Mouse (Mus musculus) forelimb bud, embryonic 11.5 days (tissue): ENCODE results near the gene Ntn3.

Source experiments
- DNase-seq: peaks from one replicate; pipeline ENCODE4 v3.0.0-alpha.2; 2012; ENCODE audit warnings: low read depth, low spot score

The Ntn3 gene

GRCm38 (mm10) chr17:24209043-24209915 lies at the start of gene Ntn3:
TSS of gene Ntn3 (minus strand) at chr17:24209531.
- peak; percentile 92 for DNase-seq

GRCm38 (mm10) chr17:24258981-24259380 lies 49.6 kb upstream of the Ntn3 start:
- DNase-seq = no peak

GRCm38 (mm10) chr17:24252329-24252728 lies 43.0 kb upstream of the Ntn3 start:
- DNase-seq = no peak

- peak; percentile 98 for DNase-seq
These were observed 42.2 kb upstream of the Ntn3 start, which contains the start of gene Ccnf for GRCm38 (mm10) chr17:24251320-24252069. TSS of gene Ccnf (minus strand) at chr17:24251484.

- no peak for DNase-seq
These were observed 41.6 kb upstream of the Ntn3 start for GRCm38 (mm10) chr17:24250988-24251319.

- no peak for DNase-seq
These were observed 39.3 kb upstream of the Ntn3 start for GRCm38 (mm10) chr17:24248641-24249040.

- DNase-seq = no peak
These were observed 34.7 kb upstream of the Ntn3 start for GRCm38 (mm10) chr17:24244061-24244460.

DNA sequence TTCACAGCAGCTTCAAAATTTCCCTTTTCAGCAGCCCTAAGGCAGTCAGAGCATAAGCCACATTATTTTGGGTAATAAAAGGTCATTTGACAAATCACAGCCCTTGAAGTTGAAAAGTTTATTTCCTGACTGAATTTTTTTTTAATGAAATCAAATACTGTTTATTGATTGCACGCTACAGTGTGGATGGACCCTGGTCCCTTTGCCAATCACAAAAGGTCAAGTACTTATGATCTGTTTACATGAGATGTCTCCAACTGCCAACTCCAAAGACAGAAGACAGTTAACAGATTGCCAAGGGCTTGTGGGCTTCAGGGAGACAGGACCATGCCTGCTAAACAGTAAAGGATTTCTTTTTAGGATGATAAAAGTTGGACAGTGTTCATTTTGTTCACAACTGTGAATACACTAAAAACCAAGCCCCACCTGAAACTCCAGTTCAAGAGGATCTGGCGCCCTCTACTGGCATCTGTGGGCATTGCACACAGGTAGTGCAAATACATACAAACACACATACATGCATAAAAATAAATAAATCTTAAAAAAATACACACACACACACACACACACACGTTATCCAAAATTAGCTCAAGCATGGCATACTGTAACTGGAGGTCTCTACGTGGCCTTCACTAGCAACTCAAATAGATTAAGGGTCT lies 34.1 kb upstream of the Ntn3 start:
- no peak for DNase-seq

DNA sequence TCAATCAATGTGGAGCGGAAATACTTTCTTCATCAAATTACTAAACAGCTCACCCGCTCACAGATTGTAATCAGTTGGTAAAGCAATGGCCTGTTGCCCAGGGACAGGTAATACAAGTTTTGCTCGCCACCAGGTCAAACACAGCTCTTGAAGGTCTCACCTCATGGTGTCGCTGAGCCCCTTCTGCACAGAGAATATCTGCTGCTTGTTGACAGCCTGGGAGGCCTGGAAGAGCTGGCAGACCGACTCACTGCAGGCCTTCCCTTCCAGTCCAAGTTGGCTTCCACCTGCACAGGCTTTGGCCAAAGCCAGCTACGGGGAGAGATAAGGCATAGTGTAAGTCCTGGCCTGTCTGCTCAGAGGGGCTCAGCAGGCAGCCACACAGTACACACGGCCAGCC lies 27.6 kb upstream of the Ntn3 start:
- no peak for DNase-seq

DNA sequence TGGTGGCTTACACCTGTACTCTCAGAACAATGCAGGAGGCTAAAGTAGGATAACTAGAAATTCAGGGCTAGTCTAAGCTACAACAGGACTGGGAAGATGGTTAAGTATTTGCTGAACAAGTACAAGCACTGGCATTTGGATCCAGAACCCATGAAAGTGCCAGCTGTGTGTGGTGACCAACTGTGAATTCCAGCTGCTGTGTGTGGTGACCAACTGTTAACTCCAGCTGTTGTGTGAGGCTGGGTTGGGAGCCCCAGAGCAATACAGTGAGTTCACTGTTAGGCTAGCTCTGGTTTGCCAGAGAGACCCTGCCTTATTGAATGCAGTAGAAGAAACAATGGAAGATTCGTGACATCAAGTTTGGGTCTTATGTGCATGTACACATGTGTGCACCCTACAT lies 27.1 kb upstream of the Ntn3 start:
- DNase-seq = no peak

DNA sequence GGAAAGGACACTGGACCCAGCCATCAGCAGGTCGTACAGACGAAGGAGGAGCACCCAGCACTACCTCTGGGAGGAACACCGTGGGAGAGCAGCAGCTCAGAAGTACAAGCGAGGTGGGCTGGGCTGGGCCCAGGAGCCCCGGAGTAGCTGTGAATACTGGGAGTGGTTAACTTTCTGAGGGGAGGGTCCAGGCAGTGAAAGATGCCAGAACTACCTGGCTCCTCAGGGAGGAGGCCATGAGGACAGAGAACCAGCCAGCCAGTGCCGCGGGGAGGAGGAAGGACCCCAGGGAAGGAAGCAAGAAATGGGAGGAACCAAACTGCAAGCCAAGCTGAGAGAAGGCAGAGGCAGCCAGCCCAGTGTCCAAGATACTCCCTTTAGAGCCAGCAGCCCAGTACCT lies 18.6 kb upstream of the Ntn3 start:
- DNase-seq = no peak

DNA sequence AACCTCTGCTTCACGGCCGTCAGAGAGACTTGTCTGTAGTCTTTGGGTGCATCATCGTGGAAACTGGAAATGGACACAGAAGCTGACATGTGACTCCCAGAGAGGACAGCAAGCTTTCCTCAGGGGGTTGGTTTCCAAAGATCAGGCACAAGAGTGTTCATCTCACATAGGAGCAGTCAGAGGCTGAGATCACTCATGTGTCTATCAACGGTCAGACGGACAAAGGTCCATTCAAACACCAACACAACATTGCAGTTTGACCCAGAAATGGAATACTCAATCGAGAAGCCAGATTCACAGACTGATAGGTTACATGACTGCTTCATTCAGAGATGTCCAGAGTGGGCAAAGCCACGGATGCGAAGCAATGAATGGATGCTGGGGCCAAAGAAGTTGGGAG lies 17.4 kb upstream of the Ntn3 start:
- DNase-seq = no peak

DNA sequence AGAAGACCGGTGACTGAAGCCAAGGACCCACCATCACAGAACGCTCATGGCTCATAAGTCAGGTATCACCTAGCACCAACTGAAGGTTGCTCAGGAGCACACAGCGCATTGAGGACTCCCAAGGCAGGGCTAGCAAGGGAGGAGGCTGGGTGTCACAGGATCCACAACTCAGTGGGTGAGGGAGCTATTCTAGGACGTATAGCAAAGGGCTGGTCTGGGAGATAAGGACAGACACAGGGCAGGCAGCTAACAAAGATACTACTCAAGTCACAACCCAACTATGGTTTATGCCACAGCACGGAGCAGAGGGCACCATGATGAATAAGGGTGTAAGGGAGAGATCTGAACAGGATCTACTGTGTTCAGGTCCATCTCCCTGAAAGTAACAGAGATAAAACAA lies 16.5 kb upstream of the Ntn3 start:
- no peak for DNase-seq

DNA sequence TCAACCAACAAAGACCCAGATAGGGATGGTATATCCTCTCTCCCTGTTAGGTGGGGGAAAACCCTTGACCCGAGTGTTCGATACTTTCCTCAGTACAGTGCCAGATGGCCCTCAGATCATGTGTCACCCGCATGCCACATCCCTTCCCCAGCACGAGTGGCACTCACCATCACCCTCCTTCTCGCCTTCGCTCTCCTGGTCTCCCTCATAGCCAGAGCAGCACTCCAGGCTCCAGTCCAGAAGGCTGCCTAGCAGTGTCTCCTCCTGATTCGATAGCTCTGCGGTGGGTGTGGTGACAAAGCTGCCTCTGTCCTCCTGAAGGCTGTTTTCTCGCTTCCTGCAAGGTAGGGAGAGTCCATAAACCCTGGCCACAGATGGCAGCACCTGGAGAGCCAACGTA lies 15.4 kb upstream of the Ntn3 start:
- no peak for DNase-seq

- no peak for DNase-seq
These were observed 14.2 kb upstream of the Ntn3 start for GRCm38 (mm10) chr17:24223513-24223912.

- no peak for DNase-seq
These were observed 13.3 kb upstream of the Ntn3 start for GRCm38 (mm10) chr17:24222653-24223052.

DNA sequence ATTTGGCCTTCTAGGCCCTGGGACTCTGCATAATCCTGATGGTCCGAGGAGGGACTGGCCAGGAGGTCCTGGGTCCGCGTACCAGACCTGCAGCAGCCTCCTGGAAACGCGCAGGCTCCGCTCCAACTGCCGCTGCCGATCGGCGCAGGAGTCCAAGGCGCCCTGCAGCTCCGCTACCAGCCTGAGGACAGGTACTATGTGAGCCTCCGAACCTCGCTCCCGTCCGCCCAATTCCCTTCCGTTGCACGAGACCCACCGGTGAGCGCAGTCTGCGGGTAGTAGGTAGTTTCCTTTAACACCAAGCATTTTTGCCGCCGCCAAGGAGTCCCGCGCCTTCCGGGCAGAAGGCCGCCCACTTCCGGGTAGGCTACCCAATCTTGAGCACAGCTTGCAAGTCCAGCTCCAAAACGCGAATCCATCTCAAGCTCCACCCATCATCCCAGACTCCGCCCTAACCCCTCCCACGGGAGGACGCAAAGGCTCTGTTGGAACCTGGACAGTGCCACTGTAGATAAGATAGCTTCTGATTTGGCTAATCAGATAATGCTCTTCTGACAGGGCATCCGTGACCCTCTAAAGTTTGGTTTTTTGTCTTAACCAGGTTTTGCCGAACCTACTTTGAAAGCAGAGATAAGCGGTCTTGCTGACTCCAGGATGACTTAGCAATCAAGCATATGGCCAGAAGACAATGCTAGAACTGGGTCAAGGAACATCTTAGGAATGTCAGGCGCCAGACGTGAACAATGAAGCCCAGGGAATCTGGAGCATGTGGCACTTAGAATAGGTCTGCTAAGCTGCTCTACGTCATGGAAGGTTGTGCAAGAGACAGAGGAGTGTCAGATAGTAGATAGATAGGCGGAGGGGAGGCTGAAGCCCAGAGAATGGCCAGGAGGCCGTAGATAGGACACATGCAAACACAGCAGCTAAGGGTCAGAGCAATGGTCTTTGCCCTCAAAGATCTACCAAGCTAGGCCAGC lies 11.4 kb upstream of the Ntn3 start, which contains the start of gene Tedc2:
Gene Tedc2 (minus strand): TSS at position 417 of the 977 bp plus-strand sequence.
- peak; percentile 92 for DNase-seq

- no peak for DNase-seq
These were observed 7.5 kb upstream of the Ntn3 start for GRCm38 (mm10) chr17:24216836-24217235.

DNA sequence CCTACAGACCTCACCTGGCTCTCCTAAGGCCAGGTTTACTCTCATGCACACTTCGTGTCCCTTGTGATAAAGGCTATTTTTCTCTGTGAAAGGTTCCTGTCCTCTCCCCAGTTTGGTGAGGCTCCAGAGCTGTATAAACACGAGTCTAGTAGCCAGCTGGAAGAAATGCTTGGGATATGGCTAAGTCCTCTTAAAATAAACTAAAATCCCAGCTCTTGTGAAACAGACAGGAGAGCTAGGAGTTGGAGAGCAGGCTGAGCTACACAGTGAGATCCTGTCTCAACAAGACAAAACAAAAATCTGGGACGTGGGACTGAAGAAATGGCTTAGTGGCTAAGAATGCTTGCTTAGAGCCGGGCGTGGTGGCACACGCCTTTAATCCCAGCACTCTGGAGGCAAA lies 3.9 kb upstream of the Ntn3 start:
- no peak for DNase-seq

- no peak for DNase-seq
These were observed 3.2 kb upstream of the Ntn3 start for GRCm38 (mm10) chr17:24212441-24213018.
